Mouse (Mus musculus): ENCODE data around the gene Slc3a1.

Slc3a1 gene

GRCm38 (mm10) chr17:85089621-85090020 is 61.4 kb downstream of the Slc3a1 start:
- no peak for DNase-seq (ENCODE audit: low spot score)

GRCm38 (mm10) chr17:85090120-85091099 is 62.2 kb downstream of the Slc3a1 start, which contains the start of the genes Prepl and Camkmt:
Gene Prepl (minus strand): TSS chr17:85090241.
Gene Camkmt (plus strand): TSS chr17:85090552.
- DNase-seq (ENCODE audit: low spot score) = peak; percentile 94

- no peak for DNase-seq (ENCODE audit: low spot score)
Observed at GRCm38 (mm10) chr17:85091762-85092161, 63.6 kb downstream of the Slc3a1 start.

- DNase-seq (ENCODE audit: low spot score) = no peak
Observed at GRCm38 (mm10) chr17:85096396-85096795, 68.2 kb downstream of the Slc3a1 start.

- no peak for DNase-seq (ENCODE audit: low spot score)
Observed at GRCm38 (mm10) chr17:85098677-85099323, 70.6 kb downstream of the Slc3a1 start.

- no peak for DNase-seq (ENCODE audit: low spot score)
Observed at GRCm38 (mm10) chr17:85100232-85100631, 72.1 kb downstream of the Slc3a1 start.

- no peak for DNase-seq (ENCODE audit: low spot score)
Observed at GRCm38 (mm10) chr17:85101751-85102150, 73.6 kb downstream of the Slc3a1 start.

GRCm38 (mm10) chr17:85103310-85103709 is 75.1 kb downstream of the Slc3a1 start:
- DNase-seq (ENCODE audit: low spot score) = no peak

- no peak for DNase-seq (ENCODE audit: low spot score)
Observed at GRCm38 (mm10) chr17:85110640-85111039, 82.5 kb downstream of the Slc3a1 start.

- DNase-seq (ENCODE audit: low spot score) = no peak
Observed at GRCm38 (mm10) chr17:85113441-85113840, 85.3 kb downstream of the Slc3a1 start.

Data from ovary, postnatal 36 days (tissue).